Mouse (Mus musculus) right cerebral cortex, postnatal 4 days (tissue): Measurements from ENCODE around the gene Pyroxd1.
A peak's percentile ranks its signal among the peaks of the same experiment; 100 is the strongest.
"Not testable (repeated sequence)": the region's sequence is repeated elsewhere in the genome, so short reads cannot be mapped to it uniquely, and the experiment has no call there.

Source experiments
- DNase-seq: peaks from one replicate; pipeline ENCODE4 v3.0.0-alpha.2; 2022

Pyroxd1 gene

GRCm38 (mm10) chr6:142345440-142346038 is at the start of gene Pyroxd1:
TSS of gene Pyroxd1 (plus strand) at chr6:142345654.
- peak; percentile 75 for DNase-seq

GRCm38 (mm10) chr6:142298098-142298497 is 47.4 kb upstream of the Pyroxd1 start, which contains the start of gene Iapp:
TSS of gene Iapp (plus strand) at chr6:142298423.
- no peak for DNase-seq

GRCm38 (mm10) chr6:142305076-142305475 is 40.4 kb upstream of the Pyroxd1 start:
- DNase-seq, result no peak

- DNase-seq, result no peak
Measured at GRCm38 (mm10) chr6:142314285-142314684, 31.2 kb upstream of the Pyroxd1 start.

GRCm38 (mm10) chr6:142317106-142317505 is 28.3 kb upstream of the Pyroxd1 start:
- no peak for DNase-seq

- DNase-seq, result no peak
Measured at GRCm38 (mm10) chr6:142322881-142323280, 22.6 kb upstream of the Pyroxd1 start, which contains the start of gene Slco1a5. TSS of gene Slco1a5 (minus strand) at chr6:142322981.

GRCm38 (mm10) chr6:142326598-142326997 is 18.9 kb upstream of the Pyroxd1 start:
- DNase-seq, result no peak

- no peak for DNase-seq
Measured at GRCm38 (mm10) chr6:142329201-142329600, 16.3 kb upstream of the Pyroxd1 start.

- no peak for DNase-seq
Measured at GRCm38 (mm10) chr6:142338961-142339360, 6.5 kb upstream of the Pyroxd1 start.

GRCm38 (mm10) chr6:142339576-142339975 is 5.9 kb upstream of the Pyroxd1 start:
- DNase-seq, result no peak

- peak; percentile 73 for DNase-seq
Measured at GRCm38 (mm10) chr6:142343561-142343960, 1.9 kb upstream of the Pyroxd1 start.

GRCm38 (mm10) chr6:142346181-142347110 is 992 bp downstream of the Pyroxd1 start:
- DNase-seq, result no peak

GRCm38 (mm10) chr6:142347431-142348385 is 2.3 kb downstream of the Pyroxd1 start:
- DNase-seq, result no peak

GRCm38 (mm10) chr6:142352099-142352498 is 6.6 kb downstream of the Pyroxd1 start:
- not testable (repeated sequence) for DNase-seq

GRCm38 (mm10) chr6:142357106-142357505 is 11.7 kb downstream of the Pyroxd1 start:
- no peak for DNase-seq

- DNase-seq, result no peak
Measured at GRCm38 (mm10) chr6:142362036-142362435, 16.6 kb downstream of the Pyroxd1 start.

GRCm38 (mm10) chr6:142363019-142363576 is 17.6 kb downstream of the Pyroxd1 start:
- no peak for DNase-seq

GRCm38 (mm10) chr6:142365742-142366472 is 20.5 kb downstream of the Pyroxd1 start:
- DNase-seq, result no peak

GRCm38 (mm10) chr6:142366473-142367018 is 21.1 kb downstream of the Pyroxd1 start:
- DNase-seq, result no peak

- DNase-seq, result no peak
Measured at GRCm38 (mm10) chr6:142367565-142367964, 22.1 kb downstream of the Pyroxd1 start.

GRCm38 (mm10) chr6:142369568-142369967 is 24.1 kb downstream of the Pyroxd1 start:
- no peak for DNase-seq
